In the genomic region with DNA sequence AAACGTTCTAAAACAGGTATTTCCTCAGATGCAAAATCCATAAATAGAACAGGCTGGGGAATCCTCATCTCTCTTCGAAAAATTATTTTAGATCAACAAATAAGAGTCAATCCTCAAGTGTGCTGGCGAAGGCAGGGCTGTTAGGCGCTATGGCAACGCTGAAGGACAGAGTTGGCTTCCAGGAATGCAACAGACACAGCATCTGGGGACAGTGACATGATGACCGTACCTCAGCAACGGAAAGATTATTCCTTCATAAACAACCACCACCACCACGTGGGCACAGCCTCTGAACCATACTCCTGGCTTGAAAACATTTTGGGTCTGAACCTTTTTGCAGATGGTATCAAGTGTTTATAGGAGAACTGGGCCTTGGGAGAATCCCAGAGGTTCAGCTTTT, we compare ENCODE assay signal across 12 mouse cellular contexts.
A peak's percentile ranks its signal among the peaks of the same experiment; 100 is the strongest.
DNase-seq lines count a peak whose midpoint lies in the region; ATAC-seq and TF ChIP-seq lines count a peak whose summit lies in the region.
"Had no signal": no experiment of that assay in that cellular context is flagged by ENCODE, and none has a peak within 500 bp of the region (broad histone marks: within the 10 kb centered on the region; RNA-seq: fewer than 3 reads in every experiment).

No protein-coding gene starts in this region.

- peaks cover 32% of the 10 kb centered on the region for H3K4me1 ChIP-seq in heart, embryonic 11.5 days (ENCODE audit: control insufficient read depth, insufficient read depth, low read length)
- H3K4me1 ChIP-seq in limb, embryonic 15.5 days, result peaks cover 47% of the 10 kb centered on the region
- H3K4me1 ChIP-seq in limb, embryonic 10.5 days, result peaks cover 44% of the 10 kb centered on the region
- peaks cover 34% of the 10 kb centered on the region for H3K4me1 ChIP-seq in thymus, adult 2 months (replicated peaks; ENCODE audit: control insufficient read depth, insufficient read depth, low read length)

- no peak overlapping the region for H3K9ac ChIP-seq in heart, embryonic 11.5 days (ENCODE audit: low read depth, low read length)
- H3K9ac ChIP-seq in limb, embryonic 15.5 days, result no peak overlapping the region
- H3K9ac ChIP-seq: midbrain, embryonic 15.5 days; neural tube, embryonic 13.5 days had no signal

- WGBS in heart, embryonic 11.5 days (ENCODE audit: insufficient replicate concordance), result 68% methylated on average over 8 of the region's 8 CpGs
- 70% methylated on average over 8 of the region's 8 CpGs for whole genome bisulfite sequencing in limb, embryonic 15.5 days
- 83% methylated on average over 8 of the region's 8 CpGs for WGBS in limb, embryonic 10.5 days
- WGBS in thymus, adult 2 months, result 87% methylated on average over 8 of the region's 8 CpGs

- no peak for TF ChIP-seq CTCF in thymus, adult 2 months (IDR thresholded peaks at IDR 0.05; ENCODE audit: borderline replicate concordance, control insufficient read depth, extremely low read depth, insufficient read depth, low read length, poor library complexity)

- H3K36me3 ChIP-seq in heart, embryonic 11.5 days (ENCODE audit: control insufficient read depth, insufficient read depth, low read length), result no peaks in the 10 kb centered on the region
- no peaks in the 10 kb centered on the region for H3K36me3 ChIP-seq in limb, embryonic 15.5 days
- H3K36me3 ChIP-seq in limb, embryonic 10.5 days, result no peaks in the 10 kb centered on the region
- H3K36me3 ChIP-seq in thymus, adult 2 months (ENCODE audit: control insufficient read depth, insufficient read depth, low read length), result no peaks in the 10 kb centered on the region
- H3K36me3 ChIP-seq: midbrain, embryonic 15.5 days; neural tube, embryonic 13.5 days had no signal

- ATAC-seq in heart, embryonic 11.5 days (replicated peaks; ENCODE audit: insufficient number of reproducible peaks, low FRiP score, low TSS enrichment), result no peak
- ATAC-seq in limb, embryonic 15.5 days (ENCODE audit: insufficient number of reproducible peaks, low FRiP score, low TSS enrichment, low read depth), result no peak
- ATAC-seq: midbrain, embryonic 15.5 days had no signal

- H3K4me3 ChIP-seq in heart, embryonic 11.5 days (ENCODE audit: low read depth, low read length), result no peak overlapping the region
- no peak overlapping the region for H3K4me3 ChIP-seq in limb, embryonic 15.5 days
- no peak overlapping the region for H3K4me3 ChIP-seq in limb, embryonic 10.5 days
- H3K4me3 ChIP-seq in thymus, adult 2 months (ENCODE audit: control insufficient read depth, insufficient read depth, low read length), result no peak overlapping the region
- H3K4me3 ChIP-seq: midbrain, embryonic 15.5 days; neural tube, embryonic 13.5 days had no signal

- H3K27me3 ChIP-seq in heart, embryonic 11.5 days (ENCODE audit: control insufficient read depth, insufficient read depth, low read length), result no peaks in the 10 kb centered on the region
- no peaks in the 10 kb centered on the region for H3K27me3 ChIP-seq in limb, embryonic 15.5 days
- H3K27me3 ChIP-seq in limb, embryonic 10.5 days (ENCODE audit: low read depth, poor library complexity, severe bottlenecking), result peaks cover 6% of the 10 kb centered on the region; the same call in 1 of the 2 replicates
- no peaks in the 10 kb centered on the region for H3K27me3 ChIP-seq in thymus, adult 2 months (ENCODE audit: control insufficient read depth, insufficient read depth, low read length)
- H3K27me3 ChIP-seq: midbrain, embryonic 15.5 days; neural tube, embryonic 13.5 days had no signal

- no peaks in the 10 kb centered on the region for H3K9me3 ChIP-seq in heart, embryonic 11.5 days (replicated peaks; ENCODE audit: control insufficient read depth, low read length)
- H3K9me3 ChIP-seq in limb, embryonic 15.5 days, result no peaks in the 10 kb centered on the region
- H3K9me3 ChIP-seq in limb, embryonic 10.5 days (replicated peaks), result no peaks in the 10 kb centered on the region
- H3K9me3 ChIP-seq: midbrain, embryonic 15.5 days; neural tube, embryonic 13.5 days had no signal

- no peak overlapping the region for H3K4me2 ChIP-seq in heart, embryonic 11.5 days
- no peak overlapping the region for H3K4me2 ChIP-seq in limb, embryonic 15.5 days
- H3K4me2 ChIP-seq: midbrain, embryonic 15.5 days; neural tube, embryonic 13.5 days had no signal

- no peak for DNase-seq in heart, adult 18-20 months
- DNase-seq in limb, embryonic 10.5 days (ENCODE audit: low spot score), result no peak
- DNase-seq in thymus, adult 2 months, result no peak
- DNase-seq in thymus, postnatal 10 days (ENCODE audit: low spot score in 2 of 2), result no peak
- peak; percentile 19 for DNase-seq in yolk sac, embryonic 10.5 days (ENCODE audit: low spot score)
- no peak for DNase-seq in urinary bladder, postnatal 36 days (ENCODE audit: low spot score in 2 of 2)
- DNase-seq: right cerebral cortex, postnatal 25 days; thymus, postnatal 25 days had no signal

- peak overlapping the region; percentile 59 for H3K27ac ChIP-seq in heart, embryonic 11.5 days (ENCODE audit: low read depth, low read length)
- H3K27ac ChIP-seq in limb, embryonic 15.5 days, result peak overlapping the region; percentile 73
- H3K27ac ChIP-seq in limb, embryonic 10.5 days, result no peak overlapping the region
- H3K27ac ChIP-seq in thymus, adult 2 months (ENCODE audit: control insufficient read depth, insufficient read depth, low read length), result peak overlapping the region; percentile 17; the same call in 1 of the 2 replicates
- H3K27ac ChIP-seq: midbrain, embryonic 15.5 days had no signal

- no peak for TF ChIP-seq POLR2A in thymus, adult 2 months (IDR thresholded peaks at IDR 0.05; ENCODE audit: control insufficient read depth, extremely low read depth, insufficient read depth, low read length, poor library complexity)
